Mouse (Mus musculus): ENCODE results near the gene Abi3bp. TPM values are rescaled to one million over a fixed set of nuclear protein-coding genes. Genes with fewer than 3 reads are reported as not detected.

Abi3bp gene
- total RNA-seq, 1 experiment = 0.22 TPM

DNA sequence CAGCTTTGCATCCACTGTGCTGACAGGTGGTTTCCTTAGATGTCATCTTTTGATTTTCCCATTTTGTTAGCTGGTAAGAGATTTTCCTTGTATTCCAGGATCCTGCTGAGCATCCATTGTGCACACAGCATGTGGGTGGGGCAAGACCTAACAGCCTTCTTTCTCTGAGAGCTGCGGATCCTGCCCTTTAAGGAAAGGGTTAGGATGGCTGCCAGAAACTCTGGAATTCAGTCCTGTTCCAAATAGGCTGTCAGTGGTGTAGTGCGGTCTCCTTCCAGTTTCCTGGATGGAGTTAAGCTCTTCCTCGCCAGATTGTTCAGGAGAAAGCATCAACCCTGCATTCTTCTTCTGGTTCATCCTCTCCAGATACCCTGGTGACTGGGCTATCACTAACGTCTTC lies 8.8 kb downstream of the Abi3bp start:
- Histone ChIP-seq H3K9ac (ENCODE audit: insufficient read depth, low read depth, low read length, poor library complexity, severe bottlenecking) (no peak overlapping the region), H3K4me1 (ENCODE audit: control insufficient read depth in 2 of 2, insufficient read depth in 2 of 2, low read length in 2 of 2, poor library complexity in 1 of 2) (no peaks in the 10 kb centered on the region), H3K36me3 (ENCODE audit: control insufficient read depth, insufficient read depth, low read length, poor library complexity, severe bottlenecking) (no peaks in the 10 kb centered on the region), H3K9me3 (ENCODE audit: control insufficient read depth, insufficient read depth, low read depth, low read length) (no peaks in the 10 kb centered on the region), H3K27ac (ENCODE audit: insufficient read depth, low read depth, low read length, poor library complexity, severe bottlenecking) (no peak overlapping the region), H3K4me3 (ENCODE audit: insufficient read depth in 1 of 2, low read depth in 1 of 2, low read length in 2 of 2, poor library complexity in 1 of 2, severe bottlenecking in 1 of 2) (no peak overlapping the region)
- TF ChIP-seq ZC3H11A (IDR thresholded peaks at IDR 0.05; ENCODE audit: borderline replicate concordance, low read depth, low read length) (no peak), CHD2 (IDR thresholded peaks at IDR 0.05; ENCODE audit: low read depth, low read length) (no peak), ZNF384 (IDR thresholded peaks at IDR 0.05; ENCODE audit: low read depth, low read length) (no peak), MAFK (IDR thresholded peaks at IDR 0.05; ENCODE audit: insufficient read depth, low read depth, low read length) (no peak), HCFC1 (IDR thresholded peaks at IDR 0.05; ENCODE audit: borderline replicate concordance, insufficient read depth, low read length) (no peak)
- in situ Hi-C loops (cut with MboI; ENCODE audit: low sequenced_read_pairs in 2 of 2, unreplicated experiment in 2 of 2) = no loop called here
- DNase-seq (ENCODE audit: low read depth, low spot score) = peak; percentile 20

DNA sequence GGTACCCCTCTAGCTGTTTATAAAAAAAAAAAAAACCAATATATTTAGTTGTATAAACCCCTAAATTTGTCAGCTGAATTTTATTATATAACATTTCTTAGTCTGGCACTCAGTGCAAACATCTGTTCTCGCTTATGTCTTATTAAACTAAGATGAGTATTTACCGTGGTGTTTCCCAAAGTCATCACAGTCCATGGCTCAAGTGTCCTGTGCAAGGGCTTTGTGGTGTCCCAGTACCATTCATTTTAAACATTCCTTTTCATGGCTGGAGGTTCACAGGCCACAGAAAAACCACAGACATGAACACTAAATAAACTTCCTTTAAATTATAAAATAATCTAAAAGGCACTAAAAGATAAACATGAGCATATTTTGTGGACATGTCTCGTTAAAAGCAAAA lies 13.2 kb downstream of the Abi3bp start:
- Histone ChIP-seq H3K9me3 (ENCODE audit: control insufficient read depth, insufficient read depth, low read depth, low read length) (no peaks in the 10 kb centered on the region), H3K9ac (ENCODE audit: insufficient read depth, low read depth, low read length, poor library complexity, severe bottlenecking) (no peak overlapping the region), H3K27ac (ENCODE audit: insufficient read depth, low read depth, low read length, poor library complexity, severe bottlenecking) (no peak overlapping the region), H3K4me1 (ENCODE audit: control insufficient read depth in 2 of 2, insufficient read depth in 2 of 2, low read length in 2 of 2, poor library complexity in 1 of 2) (no peaks in the 10 kb centered on the region), H3K4me3 (ENCODE audit: insufficient read depth in 1 of 2, low read depth in 1 of 2, low read length in 2 of 2, poor library complexity in 1 of 2, severe bottlenecking in 1 of 2) (no peak overlapping the region), H3K36me3 (ENCODE audit: control insufficient read depth, insufficient read depth, low read length, poor library complexity, severe bottlenecking) (no peaks in the 10 kb centered on the region)
- in situ Hi-C loops (cut with MboI; ENCODE audit: low sequenced_read_pairs in 2 of 2, unreplicated experiment in 2 of 2) = no loop called here
- no peak for TF ChIP-seq MAFK (IDR thresholded peaks at IDR 0.05; ENCODE audit: insufficient read depth, low read depth, low read length)
- no peak for TF ChIP-seq CHD2 (IDR thresholded peaks at IDR 0.05; ENCODE audit: low read depth, low read length)
- no peak for TF ChIP-seq ZC3H11A (IDR thresholded peaks at IDR 0.05; ENCODE audit: borderline replicate concordance, low read depth, low read length)
- TF ChIP-seq HCFC1 (IDR thresholded peaks at IDR 0.05; ENCODE audit: borderline replicate concordance, insufficient read depth, low read length) = no peak
- no peak for TF ChIP-seq ZNF384 (IDR thresholded peaks at IDR 0.05; ENCODE audit: low read depth, low read length)
- no peak for DNase-seq (ENCODE audit: low read depth, low spot score)

DNA sequence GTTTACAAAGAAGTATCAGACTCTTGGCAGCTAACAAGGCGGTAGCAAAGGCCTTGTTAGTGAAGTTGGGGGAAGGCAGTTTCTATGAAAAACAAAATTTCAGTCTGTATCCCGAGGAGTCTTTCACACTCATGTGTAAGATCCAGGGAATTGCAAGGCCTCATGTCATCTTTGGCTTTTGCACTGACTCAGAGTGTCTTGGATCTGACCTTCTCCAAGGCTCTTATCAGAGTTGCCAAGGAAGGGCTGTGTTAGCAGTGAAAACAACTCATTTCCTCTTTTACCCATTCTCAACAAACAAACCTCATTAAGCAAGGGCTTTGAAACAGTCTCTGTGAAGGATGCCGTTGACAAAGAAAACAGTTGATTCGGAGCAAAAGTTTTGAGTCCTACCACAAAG lies 17.6 kb downstream of the Abi3bp start:
- no peak overlapping the region for H3K27ac ChIP-seq (ENCODE audit: insufficient read depth, low read depth, low read length, poor library complexity, severe bottlenecking)
- no peaks in the 10 kb centered on the region for H3K36me3 ChIP-seq (ENCODE audit: control insufficient read depth, insufficient read depth, low read length, poor library complexity, severe bottlenecking)
- TF ChIP-seq CHD2 (IDR thresholded peaks at IDR 0.05; ENCODE audit: low read depth, low read length) (no peak), HCFC1 (IDR thresholded peaks at IDR 0.05; ENCODE audit: borderline replicate concordance, insufficient read depth, low read length) (no peak), MAFK (IDR thresholded peaks at IDR 0.05; ENCODE audit: insufficient read depth, low read depth, low read length) (no peak), ZNF384 (IDR thresholded peaks at IDR 0.05; ENCODE audit: low read depth, low read length) (no peak), ZC3H11A (IDR thresholded peaks at IDR 0.05; ENCODE audit: borderline replicate concordance, low read depth, low read length) (no peak)
- no peak for DNase-seq (ENCODE audit: low read depth, low spot score)
- in situ Hi-C loops (cut with MboI; ENCODE audit: low sequenced_read_pairs in 2 of 2, unreplicated experiment in 2 of 2) = no loop called here
- no peak overlapping the region for H3K9ac ChIP-seq (ENCODE audit: insufficient read depth, low read depth, low read length, poor library complexity, severe bottlenecking)
- H3K4me1 ChIP-seq (ENCODE audit: control insufficient read depth in 2 of 2, insufficient read depth in 2 of 2, low read length in 2 of 2, poor library complexity in 1 of 2) = no peaks in the 10 kb centered on the region
- H3K9me3 ChIP-seq (ENCODE audit: control insufficient read depth, insufficient read depth, low read depth, low read length) = no peaks in the 10 kb centered on the region
- H3K4me3 ChIP-seq (ENCODE audit: insufficient read depth in 1 of 2, low read depth in 1 of 2, low read length in 2 of 2, poor library complexity in 1 of 2, severe bottlenecking in 1 of 2) = no peak overlapping the region

DNA sequence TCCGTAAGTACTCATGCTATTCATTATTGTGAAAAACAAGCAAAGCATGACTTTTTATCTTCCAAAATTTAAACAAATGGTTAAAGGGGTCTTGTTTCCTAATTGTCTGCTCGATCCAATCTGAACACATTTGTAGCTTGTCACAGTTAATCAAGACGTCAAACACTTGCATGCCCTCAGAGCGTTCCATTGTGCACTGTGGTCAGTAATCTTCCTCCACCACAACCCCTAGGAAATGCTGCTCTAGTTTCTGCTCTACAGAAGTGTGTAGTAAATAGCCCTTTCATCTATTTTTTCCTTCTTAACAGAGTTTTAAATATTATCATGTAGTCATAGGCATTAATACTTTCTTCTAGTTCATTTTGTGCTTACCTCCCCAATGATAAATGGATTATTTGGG lies 19.1 kb downstream of the Abi3bp start:
- no peak overlapping the region for H3K27ac ChIP-seq (ENCODE audit: insufficient read depth, low read depth, low read length, poor library complexity, severe bottlenecking)
- no peaks in the 10 kb centered on the region for H3K9me3 ChIP-seq (ENCODE audit: control insufficient read depth, insufficient read depth, low read depth, low read length)
- H3K4me3 ChIP-seq (ENCODE audit: insufficient read depth in 1 of 2, low read depth in 1 of 2, low read length in 2 of 2, poor library complexity in 1 of 2, severe bottlenecking in 1 of 2) = no peak overlapping the region
- in situ Hi-C loops (cut with MboI; ENCODE audit: low sequenced_read_pairs in 2 of 2, unreplicated experiment in 2 of 2) = no loop called here
- no peak for DNase-seq (ENCODE audit: low read depth, low spot score)
- TF ChIP-seq MAFK (IDR thresholded peaks at IDR 0.05; ENCODE audit: insufficient read depth, low read depth, low read length) = no peak
- TF ChIP-seq ZNF384 (IDR thresholded peaks at IDR 0.05; ENCODE audit: low read depth, low read length) = no peak
- no peak for TF ChIP-seq CHD2 (IDR thresholded peaks at IDR 0.05; ENCODE audit: low read depth, low read length)
- TF ChIP-seq HCFC1 (IDR thresholded peaks at IDR 0.05; ENCODE audit: borderline replicate concordance, insufficient read depth, low read length) = no peak
- TF ChIP-seq ZC3H11A (IDR thresholded peaks at IDR 0.05; ENCODE audit: borderline replicate concordance, low read depth, low read length) = no peak
- no peaks in the 10 kb centered on the region for H3K36me3 ChIP-seq (ENCODE audit: control insufficient read depth, insufficient read depth, low read length, poor library complexity, severe bottlenecking)
- H3K9ac ChIP-seq (ENCODE audit: insufficient read depth, low read depth, low read length, poor library complexity, severe bottlenecking) = no peak overlapping the region
- no peaks in the 10 kb centered on the region for H3K4me1 ChIP-seq (ENCODE audit: control insufficient read depth in 2 of 2, insufficient read depth in 2 of 2, low read length in 2 of 2, poor library complexity in 1 of 2)

DNA sequence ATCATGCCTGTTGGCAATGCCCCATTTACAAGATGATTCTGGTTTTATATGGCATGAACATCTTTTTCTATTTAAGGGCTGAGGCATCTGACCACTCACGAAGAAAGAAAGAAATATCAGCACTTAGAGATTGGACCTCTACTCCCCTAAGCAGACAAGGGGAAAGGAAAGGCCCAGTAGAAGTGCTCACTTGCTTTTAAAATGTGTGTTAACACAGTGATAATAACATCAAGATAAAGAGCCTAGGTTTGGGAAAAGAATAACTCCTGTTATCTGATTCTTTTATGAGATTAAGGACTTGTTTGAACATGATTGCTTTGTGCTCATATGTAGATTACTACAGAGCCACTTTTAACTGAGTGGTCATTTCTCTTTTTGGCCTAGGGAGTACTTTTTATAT lies 21.0 kb downstream of the Abi3bp start:
- in situ Hi-C loops (cut with MboI; ENCODE audit: low sequenced_read_pairs in 2 of 2, unreplicated experiment in 2 of 2) = no loop called here
- Histone ChIP-seq H3K4me1 (ENCODE audit: control insufficient read depth in 2 of 2, insufficient read depth in 2 of 2, low read length in 2 of 2, poor library complexity in 1 of 2) (no peaks in the 10 kb centered on the region), H3K36me3 (ENCODE audit: control insufficient read depth, insufficient read depth, low read length, poor library complexity, severe bottlenecking) (no peaks in the 10 kb centered on the region), H3K27ac (ENCODE audit: insufficient read depth, low read depth, low read length, poor library complexity, severe bottlenecking) (no peak overlapping the region), H3K9me3 (ENCODE audit: control insufficient read depth, insufficient read depth, low read depth, low read length) (no peaks in the 10 kb centered on the region), H3K4me3 (ENCODE audit: insufficient read depth in 1 of 2, low read depth in 1 of 2, low read length in 2 of 2, poor library complexity in 1 of 2, severe bottlenecking in 1 of 2) (no peak overlapping the region), H3K9ac (ENCODE audit: insufficient read depth, low read depth, low read length, poor library complexity, severe bottlenecking) (no peak overlapping the region)
- TF ChIP-seq HCFC1 (IDR thresholded peaks at IDR 0.05; ENCODE audit: borderline replicate concordance, insufficient read depth, low read length) = no peak
- no peak for TF ChIP-seq CHD2 (IDR thresholded peaks at IDR 0.05; ENCODE audit: low read depth, low read length)
- no peak for TF ChIP-seq MAFK (IDR thresholded peaks at IDR 0.05; ENCODE audit: insufficient read depth, low read depth, low read length)
- DNase-seq (ENCODE audit: low read depth, low spot score) = no peak
